Mouse (Mus musculus) heart, embryonic 14.5 days (tissue): ENCODE measurements around the gene Aqp1. TPM values are rescaled to one million over a fixed set of nuclear protein-coding genes. Genes with fewer than 3 reads are reported as not detected.

ENCODE experiments used
- ATAC-seq: fragments of 200-750 bp; cut with Nextera tagmentation; 2 replicates; pipeline ENCODE4 v1.8.0; 2017; ENCODE audit warnings: low read depth, moderate TSS enrichment; ENCODE audit not compliant: insufficient number of reproducible peaks, insufficient read depth, low FRiP score
- H3K27ac ChIP-seq, 2 experiments: fragments of 200-500 bp in 1 of 2; fragments of 300-500 bp in 1 of 2; sonication (generic) in 1 of 2; replicated peaks in 1 of 2; 2 replicates each; pipeline ENCODE4 v1.5.1; 2012 to 2014; ENCODE audit warnings: low read depth in 2 of 2, low read length in 2 of 2, control low read depth in 1 of 2, mild to moderate bottlenecking in 1 of 2, mixed read lengths in 1 of 2; ENCODE audit not compliant: control insufficient read depth in 1 of 2, insufficient read depth in 1 of 2
- H3K27me3 ChIP-seq: fragments of 300-500 bp; sonication (generic); 2 replicates; pipeline ENCODE4 v1.6.1; 2014; ENCODE audit warnings: mild to moderate bottlenecking, low read length, control low read depth; ENCODE audit not compliant: control insufficient read depth, insufficient read depth
- H3K36me3 ChIP-seq: fragments of 300-500 bp; sonication (generic); 2 replicates; pipeline ENCODE4 v1.6.1; 2014; ENCODE audit warnings: mild to moderate bottlenecking, control low read depth, low read length, mixed read lengths; ENCODE audit not compliant: control insufficient read depth, insufficient read depth
- H3K4me1 ChIP-seq, 2 experiments: fragments of 200-500 bp in 1 of 2; fragments of 300-500 bp in 1 of 2; sonication (generic) in 1 of 2; 2 replicates each; pipeline ENCODE4 v1.6.1; 2012 to 2014; ENCODE audit warnings: low read length in 2 of 2, control low read depth in 1 of 2, mixed read lengths in 1 of 2; ENCODE audit not compliant: control insufficient read depth in 2 of 2, insufficient read depth in 2 of 2
- H3K4me2 ChIP-seq: fragments of 300-500 bp; sonication (generic); 2 replicates; pipeline ENCODE4 v1.6.1; 2014; ENCODE audit warnings: mild to moderate bottlenecking, low read length
- H3K4me3 ChIP-seq, 2 experiments: fragments of 200-500 bp in 1 of 2; fragments of 300-500 bp in 1 of 2; sonication (generic) in 1 of 2; 2 replicates each; pipeline ENCODE4 v1.5.1; 2012 to 2014; ENCODE audit warnings: low read length in 2 of 2, mild to moderate bottlenecking in 2 of 2, control low read depth in 1 of 2, low read depth in 1 of 2, moderate library complexity in 1 of 2; ENCODE audit not compliant: control insufficient read depth in 1 of 2, insufficient read depth in 1 of 2
- H3K9ac ChIP-seq: fragments of 300-500 bp; sonication (generic); 2 replicates; pipeline ENCODE4 v1.6.1; 2014; ENCODE audit warnings: mild to moderate bottlenecking, low read length
- H3K9me3 ChIP-seq: fragments of 300-500 bp; sonication (generic); 2 replicates; pipeline ENCODE4 v1.6.1; 2016; ENCODE audit warnings: low read length, control low read depth; ENCODE audit not compliant: control insufficient read depth
- WGBS: fragments of 180-500 bp; shearing (Covaris S2); extraction: QIAGEN DNeasy Blood & Tissue Kit; methylation state at CpG from one replicate; pipeline ENCODE4 v1.1.7; 2014; 5-methylcytosine and 5-hydroxymethylcytosine counted together
- polyA plus RNA-seq: library from polyadenylated mRNA; unstranded; fragments of >200 nt; fragmentation: Nextera tagmentation; extraction: Ambion mirVana; gene quantifications from 2 replicates; pipeline ENCODE4 v1.2.1, GENCODE M21; 2014

The Aqp1 gene
- polyA plus RNA-seq, 1 experiment from 2014 or later, result 8.7 TPM

- Histone ChIP-seq H3K27ac (no peak overlapping the region), H3K36me3 (no peaks in the 10 kb centered on the region), H3K4me1 (no peaks in the 10 kb centered on the region), H3K4me2 (no peak overlapping the region), H3K9ac (no peak overlapping the region), H3K27me3 (peaks cover 29% of the 10 kb centered on the region), H3K9me3 (no peaks in the 10 kb centered on the region), H3K4me3 (no peak overlapping the region)
- 31% methylated on average over 3 of the region's 3 CpGs for WGBS
- no peak for ATAC-seq
These were observed 43.6 kb downstream of the Aqp1 start for GRCm38 (mm10) chr6:55379641-55380335.

DNA sequence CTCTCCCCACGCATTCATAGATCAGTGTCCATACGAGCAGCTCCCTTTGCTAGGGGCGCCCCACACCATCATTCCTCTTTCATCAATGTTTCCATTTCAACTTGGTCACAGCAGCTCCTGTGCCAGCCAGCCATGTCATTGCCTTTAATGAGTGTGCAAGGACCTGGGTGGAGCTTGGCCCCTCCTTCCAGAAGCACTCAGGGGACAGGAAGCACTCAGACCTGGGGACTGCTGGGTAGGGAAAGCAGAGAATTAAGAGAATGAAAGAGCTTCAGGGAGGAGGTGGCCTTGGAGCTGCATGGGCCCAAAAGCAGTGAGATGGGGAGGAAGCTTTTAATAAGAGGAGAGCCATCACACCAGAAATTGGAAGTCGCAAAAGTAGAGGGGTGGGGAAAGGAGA is 45.7 kb downstream of the Aqp1 start:
- Histone ChIP-seq H3K4me1 (no peaks in the 10 kb centered on the region), H3K9me3 (no peaks in the 10 kb centered on the region), H3K9ac (no peak overlapping the region), H3K4me2 (no peak overlapping the region), H3K27me3 (peaks cover 25% of the 10 kb centered on the region), H3K27ac (no peak overlapping the region), H3K36me3 (no peaks in the 10 kb centered on the region), H3K4me3 (no peak overlapping the region)
- 81% methylated on average over 4 of the region's 4 CpGs for WGBS
- ATAC-seq, result no peak

DNA sequence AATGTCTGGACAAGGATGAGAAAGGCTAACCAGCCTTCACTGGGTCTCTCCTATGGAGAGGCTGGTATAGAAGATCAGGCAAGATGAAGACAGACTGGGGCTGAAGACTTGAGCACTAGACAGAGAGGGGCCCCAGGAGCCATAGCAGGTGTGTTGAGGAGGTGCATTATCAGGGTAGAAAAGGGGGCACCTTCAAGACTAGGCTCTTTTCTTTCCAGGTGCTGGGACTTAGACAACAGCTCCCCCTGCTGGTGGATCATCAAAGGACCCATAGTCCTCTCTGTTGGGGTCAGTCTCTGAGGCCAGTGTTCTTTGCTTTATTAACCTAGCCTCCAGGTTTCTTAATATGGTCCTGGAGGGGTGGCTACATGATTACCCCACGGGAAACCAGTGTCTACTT is 47.7 kb downstream of the Aqp1 start:
- H3K27me3 ChIP-seq, result peaks cover 33% of the 10 kb centered on the region
- ATAC-seq, result no peak
- 0% methylated on average over 1 of the region's 1 CpGs for WGBS

GRCm38 (mm10) chr6:55384356-55384951 is 48.2 kb downstream of the Aqp1 start:
- H3K27ac ChIP-seq, result no peak overlapping the region
- H3K4me3 ChIP-seq, result no peak overlapping the region
- H3K4me2 ChIP-seq, result no peak overlapping the region
- no peaks in the 10 kb centered on the region for H3K36me3 ChIP-seq
- H3K9me3 ChIP-seq, result no peaks in the 10 kb centered on the region
- peaks cover 35% of the 10 kb centered on the region for H3K27me3 ChIP-seq
- no peak for ATAC-seq
- 48% methylated on average over 5 of the region's 5 CpGs for WGBS
- no peaks in the 10 kb centered on the region for H3K4me1 ChIP-seq
- no peak overlapping the region for H3K9ac ChIP-seq

More for the DNA sequence above, 47.7 kb downstream of the Aqp1 start:
- H3K36me3 ChIP-seq, result no peaks in the 10 kb centered on the region
- no peak overlapping the region for H3K4me2 ChIP-seq
- no peak overlapping the region for H3K9ac ChIP-seq
- H3K27ac ChIP-seq, result no peak overlapping the region
- H3K9me3 ChIP-seq, result no peaks in the 10 kb centered on the region
- H3K4me3 ChIP-seq, result no peak overlapping the region
- no peaks in the 10 kb centered on the region for H3K4me1 ChIP-seq

GRCm38 (mm10) chr6:55388546-55389169 is 52.4 kb downstream of the Aqp1 start:
- no peak overlapping the region for H3K9ac ChIP-seq
- H3K9me3 ChIP-seq, result no peaks in the 10 kb centered on the region
- no peaks in the 10 kb centered on the region for H3K36me3 ChIP-seq
- WGBS, result 35% methylated on average over 12 of the region's 12 CpGs
- H3K4me2 ChIP-seq, result no peak overlapping the region
- peaks cover 0 to 3% of the 10 kb centered on the region in 2 experiments; a peak in 1 of 4 replicates for H3K4me1 ChIP-seq
- ATAC-seq, result no peak
- H3K4me3 ChIP-seq, result no peak overlapping the region
- H3K27ac ChIP-seq, result no peak overlapping the region
- H3K27me3 ChIP-seq, result peaks cover 54% of the 10 kb centered on the region

DNA sequence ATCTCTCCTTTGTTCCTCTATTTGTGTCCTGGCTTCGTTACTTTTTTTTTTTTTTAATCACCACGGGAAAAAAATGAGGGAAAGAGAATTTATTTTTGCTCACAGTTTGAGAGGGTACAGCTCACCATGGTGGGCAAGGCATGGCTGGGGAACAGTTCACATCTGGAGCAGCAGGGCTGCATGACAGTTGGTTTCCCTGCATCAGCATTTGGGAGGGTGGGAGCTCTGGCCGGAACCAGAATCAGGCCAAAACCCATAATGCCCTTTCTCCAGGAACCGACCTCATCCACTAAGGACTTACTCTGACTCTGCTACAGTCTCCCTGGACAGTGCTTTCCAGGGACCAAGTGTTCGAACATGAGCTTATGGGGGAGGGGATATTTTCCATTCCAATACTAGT is 53.1 kb downstream of the Aqp1 start:
- no peak for ATAC-seq
- H3K27me3 ChIP-seq, result peaks cover 58% of the 10 kb centered on the region
- H3K4me3 ChIP-seq, result no peak overlapping the region
- peaks cover 0 to 3% of the 10 kb centered on the region in 2 experiments; a peak in 1 of 4 replicates for H3K4me1 ChIP-seq
- H3K36me3 ChIP-seq, result no peaks in the 10 kb centered on the region
- H3K9ac ChIP-seq, result no peak overlapping the region
- H3K27ac ChIP-seq, result no peak overlapping the region
- H3K9me3 ChIP-seq, result no peaks in the 10 kb centered on the region
- WGBS, result 34% methylated on average over 5 of the region's 5 CpGs
- H3K4me2 ChIP-seq, result no peak overlapping the region

DNA sequence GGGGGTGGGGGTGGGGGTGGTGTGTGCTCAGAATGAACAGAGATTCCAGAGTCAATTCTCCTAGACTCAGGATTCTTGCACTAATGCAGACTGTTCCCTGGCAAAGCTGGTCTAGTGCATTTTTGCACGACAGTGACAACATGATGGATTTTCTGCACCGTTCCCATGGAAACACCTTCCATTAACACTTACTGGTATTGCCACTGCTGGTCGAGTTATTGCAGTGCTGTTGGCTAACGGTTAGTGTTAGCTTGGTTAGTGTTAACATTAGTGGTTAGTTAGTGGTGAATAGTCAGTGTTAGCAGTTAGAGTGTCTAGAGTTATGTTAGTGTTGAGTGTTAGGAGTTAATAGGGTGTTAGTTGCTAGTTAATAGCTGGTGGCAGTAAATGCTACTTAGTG is 55.6 kb downstream of the Aqp1 start:
- no peak overlapping the region for H3K9ac ChIP-seq
- H3K27ac ChIP-seq, result no peak overlapping the region
- 56% methylated on average over 4 of the region's 4 CpGs for WGBS
- peaks cover 67% of the 10 kb centered on the region for H3K27me3 ChIP-seq
- peaks cover 0 to 3% of the 10 kb centered on the region in 2 experiments; a peak in 1 of 4 replicates for H3K4me1 ChIP-seq
- H3K36me3 ChIP-seq, result no peaks in the 10 kb centered on the region
- ATAC-seq, result no peak
- no peak overlapping the region for H3K4me2 ChIP-seq
- H3K9me3 ChIP-seq, result no peaks in the 10 kb centered on the region
- no peak overlapping the region for H3K4me3 ChIP-seq
